ENCODE assay signal across 8 mouse cellular contexts in the genomic region with DNA sequence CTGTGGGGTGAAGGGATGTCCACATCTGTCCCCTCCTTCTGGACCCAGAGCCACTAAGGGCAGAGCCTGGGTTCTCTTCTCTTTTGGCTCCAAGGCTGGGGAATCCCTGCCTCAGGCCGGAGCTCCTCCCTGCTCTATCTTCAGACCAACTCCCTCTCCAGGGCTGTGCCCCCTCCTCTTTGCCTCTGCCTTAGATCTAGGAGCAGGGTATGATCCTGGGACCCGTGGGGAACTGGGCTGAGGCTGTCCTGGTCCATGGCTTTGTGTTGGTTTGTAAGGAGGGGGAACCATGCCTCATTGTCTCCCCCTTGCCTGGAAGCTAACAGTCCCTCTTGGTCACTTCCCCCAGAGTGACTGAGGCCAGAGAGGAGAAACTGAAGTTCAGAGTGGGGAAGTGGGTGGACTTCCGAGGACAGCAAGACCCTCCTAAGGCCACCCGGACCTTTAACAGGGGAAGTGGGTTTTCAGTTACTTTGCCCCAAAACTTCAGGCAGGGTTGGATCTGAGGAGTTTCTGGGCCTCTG. TPM values are rescaled to one million over a fixed set of nuclear protein-coding genes. Genes with fewer than 3 reads are reported as not detected.
A peak's percentile ranks its signal among the peaks of the same experiment; 100 is the strongest.
DNase-seq lines count a peak whose midpoint lies in the region; ATAC-seq and TF ChIP-seq lines count a peak whose summit lies in the region.

No protein-coding gene starts in this region.

- 0 out of 2 replicates have a peak, but pooled peaks have one; percentile 37 for ATAC-seq in kidney, embryonic 16.5 days (ENCODE audit: low FRiP score, low TSS enrichment)
- ATAC-seq in limb, embryonic 11.5 days (ENCODE audit: insufficient number of reproducible peaks, low FRiP score, low TSS enrichment, low read depth), result peak; percentile 40; the same call in 1 of the 2 replicates
- no peak for ATAC-seq in neural tube, embryonic 11.5 days (ENCODE audit: insufficient read depth, low FRiP score, low TSS enrichment)

- 18% methylated on average over 4 of the region's 4 CpGs for WGBS in kidney, embryonic 16.5 days
- WGBS in limb, embryonic 11.5 days, result 7% methylated on average over 4 of the region's 4 CpGs
- 36% methylated on average over 4 of the region's 4 CpGs for WGBS in neural tube, embryonic 11.5 days

- H3K27me3 ChIP-seq in kidney, embryonic 16.5 days (ENCODE audit: insufficient read depth, low read length), result no peaks in the 10 kb centered on the region
- no peaks in the 10 kb centered on the region for H3K27me3 ChIP-seq in limb, embryonic 11.5 days (ENCODE audit: control insufficient read depth, insufficient read depth, low read length)
- H3K27me3 ChIP-seq in neural tube, embryonic 11.5 days (ENCODE audit: control insufficient read depth, insufficient read depth, low read length), result no peaks in the 10 kb centered on the region

- peak overlapping the region; percentile 75 for H3K27ac ChIP-seq in kidney, embryonic 16.5 days (ENCODE audit: low read length)
- no peak overlapping the region; the same call in 1 of the 2 replicates for H3K27ac ChIP-seq in embryonic fibroblast, embryonic 13.5 days (ENCODE audit: insufficient read depth, low read length)
- H3K27ac ChIP-seq in limb, embryonic 11.5 days (replicated peaks; ENCODE audit: low read depth, low read length), result peak overlapping the region; percentile 70
- 0 out of 2 replicates have a peak overlapping the region, but pooled peaks have one; percentile 34 for H3K27ac ChIP-seq in neural tube, embryonic 11.5 days (ENCODE audit: low read depth, low read length)

- intact Hi-C loops in left cerebral cortex, postnatal 25 days (cut with DNase I), result no loop called here

- no peak for DNase-seq in kidney, adult 9 months
- peak; percentile 45 for DNase-seq in limb, embryonic 11.5 days (ENCODE audit: low spot score)
- DNase-seq in neural tube, embryonic 11.5 days (ENCODE audit: low spot score), result no peak
- no peak for DNase-seq in T-cell, adult 2 months (ENCODE audit: low spot score)
- no peak for DNase-seq in left cerebral cortex, postnatal 25 days (ENCODE audit: low spot score in 2 of 2)
- no peak for DNase-seq in retina, postnatal 1 day

- peaks cover 29% of the 10 kb centered on the region for H3K4me1 ChIP-seq in kidney, embryonic 16.5 days (ENCODE audit: insufficient read depth, low read length)
- no peaks in the 10 kb centered on the region for H3K4me1 ChIP-seq in embryonic fibroblast, embryonic 13.5 days (ENCODE audit: control insufficient read depth, insufficient read depth, low read length)
- H3K4me1 ChIP-seq in limb, embryonic 11.5 days (ENCODE audit: control insufficient read depth, insufficient read depth, low read length), result peaks cover 22% of the 10 kb centered on the region
- peaks cover 7% of the 10 kb centered on the region; the same call in 1 of the 2 replicates for H3K4me1 ChIP-seq in neural tube, embryonic 11.5 days (ENCODE audit: control insufficient read depth, insufficient read depth, low read length)

- H3K4me2 ChIP-seq in kidney, embryonic 16.5 days (replicated peaks; ENCODE audit: low read depth, low read length), result peak overlapping the region; percentile 80
- peak overlapping the region; percentile 88 for H3K4me2 ChIP-seq in limb, embryonic 11.5 days (ENCODE audit: low read depth, severe bottlenecking)
- peak overlapping the region; percentile 88 for H3K4me2 ChIP-seq in neural tube, embryonic 11.5 days (ENCODE audit: low read depth)

- peak overlapping the region; percentile 58 for H3K4me3 ChIP-seq in kidney, embryonic 16.5 days (ENCODE audit: low read length)
- H3K4me3 ChIP-seq in embryonic fibroblast, embryonic 13.5 days (ENCODE audit: insufficient read depth, low read length), result peak overlapping the region; percentile 46; the same call in 1 of the 2 replicates
- H3K4me3 ChIP-seq in limb, embryonic 11.5 days (ENCODE audit: low read depth, low read length), result peak overlapping the region; percentile 65
- H3K4me3 ChIP-seq in neural tube, embryonic 11.5 days (ENCODE audit: low read depth, low read length), result peak overlapping the region; percentile 56

- no peak for TF ChIP-seq POLR2A in embryonic fibroblast, embryonic 13.5 days (IDR thresholded peaks at IDR 0.05; ENCODE audit: low read depth, low read length)

- H3K9ac ChIP-seq in kidney, embryonic 16.5 days (replicated peaks; ENCODE audit: low read length), result peak overlapping the region; percentile 74
- H3K9ac ChIP-seq in limb, embryonic 11.5 days (ENCODE audit: low read length), result peak overlapping the region; percentile 75
- H3K9ac ChIP-seq in neural tube, embryonic 11.5 days (ENCODE audit: low read length), result peak overlapping the region; percentile 65

- no peaks in the 10 kb centered on the region for H3K9me3 ChIP-seq in kidney, embryonic 16.5 days (ENCODE audit: low read length)
- no peaks in the 10 kb centered on the region for H3K9me3 ChIP-seq in limb, embryonic 11.5 days (ENCODE audit: control insufficient read depth, low read length)
- H3K9me3 ChIP-seq in neural tube, embryonic 11.5 days (ENCODE audit: control insufficient read depth, low read length), result no peaks in the 10 kb centered on the region

- no peak for TF ChIP-seq CTCF in embryonic fibroblast, embryonic 13.5 days (IDR thresholded peaks at IDR 0.05; ENCODE audit: borderline replicate concordance, insufficient read depth, low read length)

- no peaks in the 10 kb centered on the region for H3K36me3 ChIP-seq in kidney, embryonic 16.5 days (ENCODE audit: insufficient read depth, low read length)
- H3K36me3 ChIP-seq in limb, embryonic 11.5 days (ENCODE audit: control insufficient read depth, insufficient read depth, low read length), result no peaks in the 10 kb centered on the region
- H3K36me3 ChIP-seq in neural tube, embryonic 11.5 days (ENCODE audit: control insufficient read depth, insufficient read depth, low read length), result no peaks in the 10 kb centered on the region

RNA-seq across cellular contexts. Expression of gene Pdlim4, which starts 0.8 kb away (rescaled TPM):
- polyA plus RNA-seq in kidney, embryonic 16.5 days (2015; fragmentation: Nextera tagmentation; extraction: Ambion mirVana), result 50.3 and 55.0 TPM in 2 replicates
- 18.3 and 20.0 TPM in 2 replicates for polyA plus RNA-seq in embryonic fibroblast, embryonic 13.5 days (2011; ENCODE audit: insufficient read length, low read depth, missing spikeins)
- polyA plus RNA-seq in limb, embryonic 11.5 days (2014; fragmentation: Nextera tagmentation; extraction: Ambion mirVana), result 166 and 178 TPM in 2 replicates
- polyA plus RNA-seq in neural tube, embryonic 11.5 days (2014; fragmentation: Nextera tagmentation; extraction: Ambion mirVana), result 59.7 and 65.1 TPM in 2 replicates
- total RNA-seq in left cerebral cortex, postnatal 25 days (2021), result 10 to 100 TPM; 11.8 to 13.2 TPM

RNA-seq across cellular contexts. Expression of gene P4ha2, which starts 31.8 kb away (rescaled TPM):
- 38.1 and 43.0 TPM in 2 replicates for polyA plus RNA-seq in kidney, embryonic 16.5 days (2015; fragmentation: Nextera tagmentation; extraction: Ambion mirVana)
- polyA plus RNA-seq in embryonic fibroblast, embryonic 13.5 days (2011; ENCODE audit: insufficient read length, low read depth, missing spikeins), result 76.7 and 86.7 TPM in 2 replicates
- 39.3 and 44.3 TPM in 2 replicates for polyA plus RNA-seq in limb, embryonic 11.5 days (2014; fragmentation: Nextera tagmentation; extraction: Ambion mirVana)
- 18.4 TPM in 2 replicates for polyA plus RNA-seq in neural tube, embryonic 11.5 days (2014; fragmentation: Nextera tagmentation; extraction: Ambion mirVana)
- 10 to 100 TPM; 17.5 to 22.2 TPM for total RNA-seq in left cerebral cortex, postnatal 25 days (2021)

RNA-seq across cellular contexts. Expression of gene Slc22a4, which starts 40.2 kb away (rescaled TPM):
- polyA plus RNA-seq in kidney, embryonic 16.5 days (2015; fragmentation: Nextera tagmentation; extraction: Ambion mirVana), result 1.00 and 1.2 TPM in 2 replicates
- polyA plus RNA-seq in embryonic fibroblast, embryonic 13.5 days (2011; ENCODE audit: insufficient read length, low read depth, missing spikeins), result 1.1 TPM in 1 of 2 replicates, not detected in the other
- 0.89 and 1.1 TPM in 2 replicates for polyA plus RNA-seq in limb, embryonic 11.5 days (2014; fragmentation: Nextera tagmentation; extraction: Ambion mirVana)
- polyA plus RNA-seq in neural tube, embryonic 11.5 days (2014; fragmentation: Nextera tagmentation; extraction: Ambion mirVana), result 0.72 and 1.2 TPM in 2 replicates
- 1 to 10 TPM; 5.2 to 5.7 TPM for total RNA-seq in left cerebral cortex, postnatal 25 days (2021)
